Mouse (Mus musculus): ENCODE data around the gene Paxbp1. TPM values are rescaled to one million over a fixed set of nuclear protein-coding genes. Genes with fewer than 3 reads are reported as not detected.

Gene Paxbp1
- 26.4 and 32.0 TPM in 2 replicates for polyA plus RNA-seq (2015; fragmentation: Nextera tagmentation; extraction: Ambion mirVana)

DNA sequence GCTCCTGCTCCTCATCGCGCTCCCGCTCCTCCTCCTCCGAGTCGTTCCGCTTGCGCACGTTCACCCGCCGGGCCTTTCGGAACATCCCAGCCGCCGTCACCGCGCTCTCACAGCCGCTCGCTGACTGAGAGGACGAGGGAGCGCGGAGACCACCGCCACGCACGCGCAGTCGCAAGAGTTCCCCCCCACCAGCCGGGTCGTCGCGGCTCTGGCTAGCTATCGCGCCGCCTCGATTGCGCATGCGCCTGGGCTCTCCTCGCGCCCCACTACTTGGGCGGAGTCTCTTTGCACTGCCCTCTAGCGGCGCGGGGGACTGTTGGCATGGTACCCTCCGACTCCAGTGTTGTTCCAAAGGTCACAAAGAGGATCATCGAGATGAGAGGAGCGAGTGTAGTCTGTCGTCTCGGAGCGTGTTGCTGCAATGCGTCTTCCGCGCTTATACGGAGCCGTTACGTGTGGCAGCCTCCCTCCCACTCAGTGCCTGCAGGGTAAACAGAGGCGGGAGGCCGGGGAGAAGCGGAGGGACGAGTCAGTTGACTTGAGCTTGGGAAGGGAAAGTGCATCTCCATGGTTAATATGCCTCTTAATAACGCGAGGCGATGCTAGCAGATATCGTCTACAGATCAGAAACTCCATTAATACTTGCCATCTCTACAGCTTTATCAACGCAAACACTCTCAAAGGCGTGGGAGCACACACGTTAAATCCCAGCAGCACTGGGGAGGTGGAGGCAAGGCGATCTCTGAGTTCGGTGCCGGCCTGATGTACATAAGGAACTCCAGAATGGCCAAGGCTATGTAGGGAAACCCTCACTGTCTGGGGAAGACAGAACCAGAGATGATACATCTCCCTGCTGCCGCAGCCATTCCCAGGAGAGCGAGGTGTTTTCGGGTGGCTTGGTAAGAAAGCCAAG lies at the start of gene Paxbp1:
TSS of gene Paxbp1 (minus strand) at position 274 of the 913 bp plus-strand sequence.
- ATAC-seq (replicated peaks; ENCODE audit: low FRiP score, low read depth) (peak; percentile 95), DNase-seq (ENCODE audit: low spot score) (peak; percentile 99)
- 2% methylated on average over 67 of the region's 70 CpGs for WGBS
- Histone ChIP-seq H3K9me3 (replicated peaks; ENCODE audit: low read length) (no peaks in the 10 kb centered on the region), H3K27ac (peak within 1 kb of the TSS; percentile 96), H3K4me1 (replicated peaks; ENCODE audit: insufficient read depth, low read length) (no peaks in the 10 kb centered on the region), H3K27me3 (ENCODE audit: insufficient read depth, low read length) (no peaks in the 10 kb centered on the region), H3K4me2 (ENCODE audit: low read length) (peak within 1 kb of the TSS; percentile 69), H3K9ac (ENCODE audit: low read depth, low read length) (peak within 1 kb of the TSS; percentile 97), H3K36me3 (ENCODE audit: insufficient read depth, low read length) (no peaks in the 10 kb centered on the region; the same call in 1 of the 2 replicates), H3K4me3 (replicated peaks; ENCODE audit: low read depth, low read length) (peak within 1 kb of the TSS; percentile 95)
- TF ChIP-seq CTCF (IDR thresholded peaks at IDR 0.05; ENCODE audit: low read depth) = peak; percentile 99

DNA sequence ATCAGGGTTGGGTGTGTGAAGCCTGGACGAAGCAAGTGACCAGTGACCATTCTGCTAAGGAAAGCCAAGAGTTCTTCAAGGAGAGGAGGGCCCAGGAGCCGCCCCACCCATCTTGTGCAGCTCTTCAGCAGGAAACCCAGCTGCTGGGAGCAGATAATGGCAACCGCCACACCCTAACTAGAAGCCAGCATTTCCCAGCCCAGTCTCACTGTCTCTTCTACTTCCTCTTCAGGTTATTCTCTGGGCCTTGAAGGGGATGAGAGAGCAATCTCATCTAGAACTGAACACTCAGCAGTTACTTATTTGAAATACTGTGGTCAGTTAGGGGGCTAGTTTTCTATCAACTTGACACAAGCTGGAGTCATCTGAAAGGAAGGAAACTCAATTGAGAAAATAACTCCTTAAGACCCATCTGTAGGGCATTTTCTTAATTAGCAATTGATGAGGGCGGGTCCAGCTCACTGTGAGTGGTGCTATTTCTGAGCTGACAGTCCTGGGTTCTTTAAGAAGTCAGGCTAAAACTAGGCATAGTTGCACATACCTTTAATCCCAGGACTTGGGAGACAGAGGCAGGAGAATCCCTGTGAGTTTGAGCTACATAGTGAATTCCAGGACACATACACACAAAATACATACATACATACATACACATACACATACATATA lies 42.4 kb upstream of the Paxbp1 start:
- no peaks in the 10 kb centered on the region for H3K9me3 ChIP-seq (replicated peaks; ENCODE audit: low read length)
- no peak overlapping the region for H3K9ac ChIP-seq (ENCODE audit: low read depth, low read length)
- no peak overlapping the region for H3K4me3 ChIP-seq (replicated peaks; ENCODE audit: low read depth, low read length)
- DNase-seq (ENCODE audit: low spot score) = no peak
- no peak for ATAC-seq (replicated peaks; ENCODE audit: low FRiP score, low read depth)
- H3K27me3 ChIP-seq (ENCODE audit: insufficient read depth, low read length) = no peaks in the 10 kb centered on the region
- no peaks in the 10 kb centered on the region for H3K4me1 ChIP-seq (replicated peaks; ENCODE audit: insufficient read depth, low read length)
- no peak for TF ChIP-seq CTCF (IDR thresholded peaks at IDR 0.05; ENCODE audit: low read depth)
- no peak overlapping the region for H3K4me2 ChIP-seq (ENCODE audit: low read length)
- H3K36me3 ChIP-seq (ENCODE audit: insufficient read depth, low read length) = no peaks in the 10 kb centered on the region
- 63% methylated on average over 4 of the region's 4 CpGs for WGBS
- no peak overlapping the region for H3K27ac ChIP-seq

DNA sequence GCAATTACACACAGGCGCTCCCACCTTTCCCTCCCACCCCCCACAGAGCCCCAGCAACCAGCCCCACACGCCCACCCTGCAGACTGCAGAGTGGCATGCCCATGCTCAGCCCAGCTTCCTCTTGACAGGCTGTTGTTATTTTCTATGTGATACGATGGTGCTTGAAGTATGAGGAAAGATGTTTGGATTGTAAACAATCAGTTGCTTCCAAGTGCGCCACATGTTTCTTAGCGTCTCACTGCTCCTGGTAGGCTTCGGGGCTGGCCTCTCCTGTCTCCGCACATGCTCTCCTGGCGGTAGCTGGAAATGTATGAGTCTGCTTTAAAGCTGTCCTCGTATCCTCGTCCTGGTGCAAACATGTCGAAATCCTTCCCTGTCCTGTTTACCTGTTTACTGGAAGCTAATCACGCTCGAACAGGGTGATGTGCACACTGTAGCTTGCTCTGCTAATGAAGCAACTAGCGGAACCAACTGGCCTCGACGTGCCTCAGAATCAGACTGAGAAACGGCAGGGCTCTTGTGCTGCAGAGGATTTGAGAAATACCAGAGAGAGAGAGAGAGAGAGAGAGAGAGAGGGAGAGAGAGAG lies 41.0 kb upstream of the Paxbp1 start:
- Histone ChIP-seq H3K4me3 (replicated peaks; ENCODE audit: low read depth, low read length) (no peak overlapping the region), H3K9me3 (replicated peaks; ENCODE audit: low read length) (no peaks in the 10 kb centered on the region), H3K9ac (ENCODE audit: low read depth, low read length) (no peak overlapping the region), H3K27me3 (ENCODE audit: insufficient read depth, low read length) (no peaks in the 10 kb centered on the region), H3K4me2 (ENCODE audit: low read length) (no peak overlapping the region), H3K36me3 (ENCODE audit: insufficient read depth, low read length) (no peaks in the 10 kb centered on the region), H3K27ac (no peak overlapping the region), H3K4me1 (replicated peaks; ENCODE audit: insufficient read depth, low read length) (no peaks in the 10 kb centered on the region)
- 47% methylated on average over 17 of the region's 17 CpGs for WGBS
- no peak for ATAC-seq (replicated peaks; ENCODE audit: low FRiP score, low read depth)
- no peak for DNase-seq (ENCODE audit: low spot score)
- TF ChIP-seq CTCF (IDR thresholded peaks at IDR 0.05; ENCODE audit: low read depth) = no peak

- no peaks in the 10 kb centered on the region for H3K4me1 ChIP-seq (replicated peaks; ENCODE audit: insufficient read depth, low read length)
- no peaks in the 10 kb centered on the region for H3K36me3 ChIP-seq (ENCODE audit: insufficient read depth, low read length)
- no peak for TF ChIP-seq CTCF (IDR thresholded peaks at IDR 0.05; ENCODE audit: low read depth)
- ATAC-seq (replicated peaks; ENCODE audit: low FRiP score, low read depth) (no peak), DNase-seq (ENCODE audit: low spot score) (no peak)
- no peak overlapping the region for H3K9ac ChIP-seq (ENCODE audit: low read depth, low read length)
- no peak overlapping the region for H3K4me2 ChIP-seq (ENCODE audit: low read length)
- H3K4me3 ChIP-seq (replicated peaks; ENCODE audit: low read depth, low read length) = no peak overlapping the region
- no peaks in the 10 kb centered on the region for H3K27me3 ChIP-seq (ENCODE audit: insufficient read depth, low read length)
- WGBS = 80% methylated on average over 21 of the region's 21 CpGs
- H3K9me3 ChIP-seq (replicated peaks; ENCODE audit: low read length) = no peaks in the 10 kb centered on the region
- no peak overlapping the region for H3K27ac ChIP-seq
Observed at GRCm38 (mm10) chr16:91084307-91085238, 40.2 kb upstream of the Paxbp1 start.

GRCm38 (mm10) chr16:91083002-91083646 lies 38.8 kb upstream of the Paxbp1 start:
- no peak overlapping the region for H3K9ac ChIP-seq (ENCODE audit: low read depth, low read length)
- no peaks in the 10 kb centered on the region for H3K9me3 ChIP-seq (replicated peaks; ENCODE audit: low read length)
- no peaks in the 10 kb centered on the region for H3K4me1 ChIP-seq (replicated peaks; ENCODE audit: insufficient read depth, low read length)
- H3K4me3 ChIP-seq (replicated peaks; ENCODE audit: low read depth, low read length) = no peak overlapping the region
- H3K27ac ChIP-seq = no peak overlapping the region
- TF ChIP-seq CTCF (IDR thresholded peaks at IDR 0.05; ENCODE audit: low read depth) = no peak
- no peaks in the 10 kb centered on the region for H3K36me3 ChIP-seq (ENCODE audit: insufficient read depth, low read length)
- H3K4me2 ChIP-seq (ENCODE audit: low read length) = no peak overlapping the region
- ATAC-seq (replicated peaks; ENCODE audit: low FRiP score, low read depth) (no peak), DNase-seq (ENCODE audit: low spot score) (no peak)
- no peaks in the 10 kb centered on the region for H3K27me3 ChIP-seq (ENCODE audit: insufficient read depth, low read length)
- 63% methylated on average over 4 of the region's 4 CpGs for WGBS
